Mouse (Mus musculus): ENCODE measurements at regions not wholly inside any gene's neighbourhood (a gene's known extent, or its start where the extent isn't known, plus 50 kb on each side); places are given as distances from the start of the nearest gene placed in this dataset.

GRCm38 (mm10) chr3:105228401-105228800, 161.8 kb downstream of the 4930564D02Rik start:
- WGBS, result 85% methylated on average over 3 of the region's 3 CpGs

DNA sequence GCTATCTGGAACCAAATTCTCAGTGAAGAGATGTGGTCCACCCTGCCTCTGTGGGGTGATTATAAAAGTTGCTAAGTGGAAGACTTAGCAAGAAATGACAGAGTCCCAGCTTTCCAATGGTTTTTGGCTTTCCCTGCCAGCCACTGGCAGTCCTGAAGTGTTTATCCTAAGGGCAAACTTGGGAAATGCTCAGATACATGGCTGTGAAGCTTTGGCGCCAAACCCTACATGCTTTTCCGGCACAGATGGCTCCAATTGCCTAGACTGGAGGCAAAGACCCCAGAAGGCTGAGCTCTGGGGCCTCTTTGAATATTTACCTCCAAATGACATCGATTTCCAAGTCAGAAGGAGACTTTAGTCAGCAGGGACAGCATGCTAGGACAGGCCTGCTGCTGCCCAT, 174.4 kb downstream of the 4930564D02Rik start:
- H3K36me3 ChIP-seq, result no peaks in the 10 kb centered on the region
- no peak overlapping the region for H3K9ac ChIP-seq
- ATAC-seq (ENCODE audit: low FRiP score, low read depth), result no peak
- H3K4me3 ChIP-seq, result no peak overlapping the region
- no peaks in the 10 kb centered on the region for H3K9me3 ChIP-seq
- no peaks in the 10 kb centered on the region for H3K4me1 ChIP-seq (replicated peaks)
- 83% methylated on average over 3 of the region's 3 CpGs for WGBS
- no peak overlapping the region for H3K27ac ChIP-seq (replicated peaks)
- no peak overlapping the region for H3K4me2 ChIP-seq
- no peaks in the 10 kb centered on the region for H3K27me3 ChIP-seq

More at GRCm38 (mm10) chr3:105228401-105228800, 161.8 kb downstream of the 4930564D02Rik start:
- Histone ChIP-seq H3K27me3 (no peaks in the 10 kb centered on the region), H3K36me3 (no peaks in the 10 kb centered on the region), H3K4me1 (replicated peaks) (0 out of 2 replicates have a peak, but pooled peaks cover 3% of the 10 kb centered on the region), H3K27ac (replicated peaks) (no peak overlapping the region), H3K9me3 (no peaks in the 10 kb centered on the region), H3K9ac (no peak overlapping the region), H3K4me3 (no peak overlapping the region), H3K4me2 (no peak overlapping the region)
- no peak for ATAC-seq (ENCODE audit: low FRiP score, low read depth)

DNA sequence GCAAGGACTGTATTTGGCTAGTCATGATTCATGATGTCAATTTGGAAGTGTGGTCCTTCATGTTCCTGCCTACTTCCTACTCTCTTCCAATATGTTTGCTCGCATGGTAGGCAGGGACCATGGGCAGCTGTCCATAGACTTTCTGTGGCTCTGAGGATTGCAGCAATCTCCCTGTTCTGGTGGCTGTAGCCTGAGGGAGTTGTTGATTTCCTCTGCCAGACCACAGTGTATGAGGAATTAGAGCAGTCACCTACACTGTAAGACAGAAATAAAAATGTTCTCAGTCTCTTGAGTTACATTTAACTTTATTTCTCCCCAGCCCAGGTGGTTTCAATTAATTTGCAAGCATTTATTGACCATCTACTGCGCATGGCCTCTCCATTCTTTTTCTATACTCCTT, 190.5 kb downstream of the 4930564D02Rik start:
- no peak overlapping the region for H3K9ac ChIP-seq
- H3K4me3 ChIP-seq, result no peak overlapping the region
- no peaks in the 10 kb centered on the region for H3K4me1 ChIP-seq (replicated peaks)
- no peak overlapping the region for H3K27ac ChIP-seq (replicated peaks)
- no peaks in the 10 kb centered on the region for H3K9me3 ChIP-seq
- WGBS, result 94% methylated on average over 2 of the region's 2 CpGs
- H3K36me3 ChIP-seq, result no peaks in the 10 kb centered on the region
- ATAC-seq (ENCODE audit: low FRiP score, low read depth), result no peak
- H3K27me3 ChIP-seq, result no peaks in the 10 kb centered on the region
- no peak overlapping the region for H3K4me2 ChIP-seq

- H3K4me3 ChIP-seq, result no peak overlapping the region
- no peak overlapping the region for H3K27ac ChIP-seq (replicated peaks)
- 38% methylated on average over 4 of the region's 4 CpGs for WGBS
- no peaks in the 10 kb centered on the region for H3K36me3 ChIP-seq
- no peaks in the 10 kb centered on the region for H3K9me3 ChIP-seq
- no peak for ATAC-seq (ENCODE audit: low FRiP score, low read depth)
- no peak overlapping the region for H3K9ac ChIP-seq
- H3K4me2 ChIP-seq, result no peak overlapping the region
- no peaks in the 10 kb centered on the region for H3K4me1 ChIP-seq (replicated peaks)
- no peaks in the 10 kb centered on the region for H3K27me3 ChIP-seq
These were observed 176.9 kb upstream of the Kcnd3 start for GRCm38 (mm10) chr3:105275241-105275640.

DNA sequence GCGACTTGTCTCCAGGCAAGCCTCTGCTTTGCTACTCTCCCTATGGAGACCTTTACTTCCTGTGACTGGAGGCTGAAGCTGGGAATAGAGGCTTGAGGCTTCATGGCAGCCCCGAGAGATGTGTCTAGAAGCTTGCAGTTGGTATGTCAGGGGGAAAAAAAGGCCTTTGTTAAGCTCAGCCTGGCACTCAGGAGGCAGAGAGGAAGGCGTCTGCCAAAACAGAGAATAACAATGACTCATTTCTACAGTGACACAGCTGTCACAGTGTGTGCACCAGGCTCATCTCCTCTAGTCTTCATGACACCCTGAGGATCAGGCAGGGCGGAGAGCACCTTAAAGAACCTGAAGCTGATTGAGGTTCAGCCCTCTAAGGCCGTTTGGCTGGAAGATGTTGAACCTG, 171.2 kb upstream of the Kcnd3 start:
- 64% methylated on average over 5 of the region's 5 CpGs for WGBS
- H3K9me3 ChIP-seq, result no peaks in the 10 kb centered on the region
- H3K27ac ChIP-seq (replicated peaks), result no peak overlapping the region

GRCm38 (mm10) chr3:105281686-105282085, 170.4 kb upstream of the Kcnd3 start:
- Histone ChIP-seq H3K4me3 (no peak overlapping the region), H3K27me3 (no peaks in the 10 kb centered on the region), H3K9me3 (no peaks in the 10 kb centered on the region), H3K36me3 (no peaks in the 10 kb centered on the region), H3K4me2 (no peak overlapping the region), H3K27ac (replicated peaks) (no peak overlapping the region), H3K9ac (no peak overlapping the region), H3K4me1 (replicated peaks) (no peaks in the 10 kb centered on the region)
- no peak for ATAC-seq (ENCODE audit: low FRiP score, low read depth)
- WGBS, result 83% methylated on average over 3 of the region's 3 CpGs

More for the DNA sequence above, 171.2 kb upstream of the Kcnd3 start:
- H3K4me1 ChIP-seq (replicated peaks), result no peaks in the 10 kb centered on the region
- H3K9ac ChIP-seq, result no peak overlapping the region
- no peak for ATAC-seq (ENCODE audit: low FRiP score, low read depth)
- H3K27me3 ChIP-seq, result no peaks in the 10 kb centered on the region
- no peak overlapping the region for H3K4me2 ChIP-seq
- no peaks in the 10 kb centered on the region for H3K36me3 ChIP-seq
- no peak overlapping the region for H3K4me3 ChIP-seq

- 64% methylated on average over 3 of the region's 3 CpGs for WGBS
- Histone ChIP-seq H3K4me3 (no peak overlapping the region), H3K36me3 (no peaks in the 10 kb centered on the region), H3K4me2 (no peak overlapping the region), H3K9ac (no peak overlapping the region), H3K27me3 (no peaks in the 10 kb centered on the region), H3K27ac (replicated peaks) (no peak overlapping the region), H3K9me3 (no peaks in the 10 kb centered on the region), H3K4me1 (replicated peaks) (no peaks in the 10 kb centered on the region)
- no peak for ATAC-seq (ENCODE audit: low FRiP score, low read depth)
These were observed 153.9 kb upstream of the Kcnd3 start for GRCm38 (mm10) chr3:105298273-105298672.

DNA sequence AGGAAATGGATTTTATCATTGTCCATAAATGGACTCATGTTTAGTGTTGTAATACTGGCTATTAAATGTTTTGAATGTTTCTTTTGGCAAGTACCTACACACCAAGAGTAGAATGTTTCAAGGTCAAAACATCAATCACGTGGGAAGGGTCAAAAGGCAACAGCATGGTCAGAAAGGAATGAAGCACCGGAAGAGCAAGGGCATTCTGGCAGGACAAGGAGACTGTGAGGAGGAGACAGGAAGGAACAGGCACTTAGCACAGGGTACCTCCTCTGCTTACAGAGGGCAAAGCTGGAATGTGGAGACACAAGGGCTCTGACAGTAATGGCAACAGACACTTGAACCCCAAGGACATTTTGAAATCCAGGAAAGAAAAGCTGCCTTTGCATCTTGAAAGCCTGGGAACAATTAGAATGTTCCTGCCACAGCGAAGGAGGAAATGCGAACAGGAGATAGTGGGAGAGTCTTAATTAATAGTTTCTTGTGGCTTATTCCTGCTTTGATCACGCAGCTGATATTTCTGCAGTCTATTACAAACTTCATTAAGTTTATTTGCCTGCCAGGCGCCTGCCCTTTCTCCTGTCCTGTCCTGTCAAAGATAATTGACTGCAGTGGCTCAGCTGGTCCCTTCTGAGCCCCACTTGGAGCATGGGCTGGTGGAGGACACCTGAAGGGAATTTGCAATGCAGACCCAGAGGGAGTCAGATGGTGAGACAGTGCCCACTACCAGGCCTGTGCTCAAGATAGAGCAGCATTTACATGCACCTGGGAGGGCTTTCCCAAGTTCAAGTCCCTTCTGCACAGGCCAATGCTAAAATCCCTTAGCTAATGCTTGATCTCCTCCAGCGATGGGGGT, 151.2 kb upstream of the Kcnd3 start:
- Histone ChIP-seq H3K36me3 (no peaks in the 10 kb centered on the region), H3K9ac (no peak overlapping the region), H3K27ac (replicated peaks) (no peak overlapping the region), H3K4me1 (replicated peaks) (no peaks in the 10 kb centered on the region), H3K4me3 (no peak overlapping the region), H3K9me3 (no peaks in the 10 kb centered on the region), H3K4me2 (no peak overlapping the region), H3K27me3 (no peaks in the 10 kb centered on the region)
- no peak for ATAC-seq (ENCODE audit: low FRiP score, low read depth)
- WGBS, result 50% methylated on average over 7 of the region's 7 CpGs

- no peak overlapping the region for H3K27ac ChIP-seq (replicated peaks)
- ATAC-seq (ENCODE audit: low FRiP score, low read depth), result no peak
- H3K4me1 ChIP-seq (replicated peaks), result no peaks in the 10 kb centered on the region
- no peak overlapping the region for H3K4me3 ChIP-seq
- no peaks in the 10 kb centered on the region for H3K9me3 ChIP-seq
- H3K36me3 ChIP-seq, result no peaks in the 10 kb centered on the region
- no peak overlapping the region for H3K9ac ChIP-seq
- WGBS, result 68% methylated on average over 2 of the region's 2 CpGs
- no peaks in the 10 kb centered on the region for H3K27me3 ChIP-seq
- H3K4me2 ChIP-seq, result no peak overlapping the region
These were observed 144.5 kb upstream of the Kcnd3 start for GRCm38 (mm10) chr3:105307676-105308075.

DNA sequence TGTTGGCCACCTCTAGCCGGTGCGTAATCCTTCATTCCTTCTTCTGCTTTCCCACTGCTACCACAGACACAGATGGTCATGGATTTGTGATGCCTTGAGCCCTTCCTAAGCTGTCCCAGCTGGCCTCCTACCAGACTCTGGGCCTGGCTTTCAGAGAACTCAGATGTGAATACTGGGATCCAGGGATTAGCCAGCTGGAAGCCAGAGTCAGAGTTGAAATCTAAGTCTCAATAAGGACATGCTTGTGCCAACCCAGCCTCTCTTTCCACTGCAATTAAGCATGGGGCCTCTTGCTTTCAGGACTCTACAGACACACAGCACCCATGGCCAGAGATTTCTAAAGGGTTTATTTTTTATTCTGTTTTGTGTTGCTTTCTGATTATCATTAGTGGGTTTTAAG, 143.1 kb upstream of the Kcnd3 start:
- Histone ChIP-seq H3K4me2 (no peak overlapping the region), H3K4me3 (no peak overlapping the region)
- 81% methylated on average over 2 of the region's 2 CpGs for WGBS

DNA sequence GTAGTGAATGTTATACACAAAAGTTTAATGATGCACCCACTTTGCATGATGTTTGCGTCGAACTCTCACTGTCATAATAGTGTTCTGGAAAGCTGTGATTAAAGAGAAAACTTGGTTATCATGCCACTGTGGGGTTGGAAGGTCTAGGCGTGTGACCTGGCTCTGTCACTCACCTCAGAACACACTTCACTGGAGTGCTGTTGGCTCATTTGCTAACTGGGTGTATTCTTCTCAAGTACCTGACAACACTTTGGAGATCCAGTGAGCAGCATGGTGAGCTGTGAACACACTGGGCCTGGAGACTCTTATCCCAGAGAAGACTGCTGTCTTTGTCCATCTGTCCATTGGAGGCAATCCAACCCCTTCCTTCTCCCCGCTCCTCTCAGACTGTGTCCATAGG, 98.9 kb upstream of the Kcnd3 start:
- no peaks in the 10 kb centered on the region for H3K27me3 ChIP-seq
- H3K4me2 ChIP-seq, result no peak overlapping the region
- peaks cover 13% of the 10 kb centered on the region; the same call in 1 of the 2 replicates for H3K4me1 ChIP-seq (replicated peaks)
- no peak overlapping the region for H3K4me3 ChIP-seq
- WGBS, result 88% methylated on average over 4 of the region's 4 CpGs
- H3K36me3 ChIP-seq, result no peaks in the 10 kb centered on the region
- no peaks in the 10 kb centered on the region for H3K9me3 ChIP-seq
- H3K27ac ChIP-seq (replicated peaks), result no peak overlapping the region
- no peak for ATAC-seq (ENCODE audit: low FRiP score, low read depth)
- H3K9ac ChIP-seq, result no peak overlapping the region

More for the DNA sequence above, 143.1 kb upstream of the Kcnd3 start:
- no peaks in the 10 kb centered on the region for H3K27me3 ChIP-seq
- no peaks in the 10 kb centered on the region for H3K36me3 ChIP-seq
- no peaks in the 10 kb centered on the region for H3K9me3 ChIP-seq
- no peak overlapping the region for H3K9ac ChIP-seq
- H3K4me1 ChIP-seq (replicated peaks), result no peaks in the 10 kb centered on the region
- H3K27ac ChIP-seq (replicated peaks), result no peak overlapping the region
- ATAC-seq (ENCODE audit: low FRiP score, low read depth), result no peak

GRCm38 (mm10) chr3:105354123-105354931, 97.8 kb upstream of the Kcnd3 start:
- no peak overlapping the region; the same call in 1 of the 2 replicates for H3K27ac ChIP-seq (replicated peaks)
- no peaks in the 10 kb centered on the region for H3K36me3 ChIP-seq
- no peak overlapping the region for H3K9ac ChIP-seq
- peaks cover 13% of the 10 kb centered on the region; the same call in 1 of the 2 replicates for H3K4me1 ChIP-seq (replicated peaks)
- H3K9me3 ChIP-seq, result no peaks in the 10 kb centered on the region
- H3K4me3 ChIP-seq, result no peak overlapping the region
- no peak overlapping the region for H3K4me2 ChIP-seq
- WGBS, result 59% methylated on average over 16 of the region's 16 CpGs
- H3K27me3 ChIP-seq, result no peaks in the 10 kb centered on the region
- ATAC-seq (ENCODE audit: low FRiP score, low read depth), result peak; percentile 74

Measured in hindbrain, embryonic 15.5 days (tissue).